Mouse (Mus musculus) mouse trophoblast stem cell (cell line): ENCODE measurements at regions not wholly inside any gene's neighbourhood (a gene's known extent, or its start where the extent isn't known, plus 50 kb on each side); places are given as distances from the start of the nearest gene placed in this dataset.
"Not testable (repeated sequence)": the region's sequence is repeated elsewhere in the genome, so short reads cannot be mapped to it uniquely, and the experiment has no call there.

ENCODE experiments used
- in situ Hi-C, 2 experiments: fragments of 300-500 bp; cut with MseI, MboI; formaldehyde crosslinking; loops; 2 replicates in 1 of 2; 3 replicates in 1 of 2; pipeline ENCODE4 v1.15.1; 2025

GRCm38 (mm10) chr17:4546579-4546978, 447.6 kb upstream of the Arid1b start:
- in situ Hi-C loops = no loop called here

DNA sequence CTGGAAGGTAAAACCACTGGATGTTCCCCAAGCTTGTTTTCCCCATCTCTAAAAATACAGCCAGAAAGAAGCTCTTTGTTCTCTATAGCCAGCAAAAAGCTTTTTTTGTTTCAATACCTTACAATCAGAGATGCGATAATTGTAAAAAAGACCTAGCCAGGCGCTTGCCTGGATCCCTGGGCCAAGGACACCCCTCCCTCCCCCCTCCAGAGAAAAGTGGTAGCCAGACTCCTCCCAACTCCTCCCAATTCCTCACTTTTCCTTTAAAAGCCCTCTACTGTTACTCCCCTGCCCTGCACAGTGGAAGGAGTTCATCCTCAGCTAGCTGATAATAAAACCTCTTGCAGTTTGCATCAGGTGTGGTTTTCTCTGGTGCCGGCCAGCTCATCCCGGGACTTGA, 441.1 kb upstream of the Arid1b start:
- in situ Hi-C loops = not testable (repeated sequence)

GRCm38 (mm10) chr17:4563641-4564040, 430.5 kb upstream of the Arid1b start:
- in situ Hi-C loops = no loop called here

DNA sequence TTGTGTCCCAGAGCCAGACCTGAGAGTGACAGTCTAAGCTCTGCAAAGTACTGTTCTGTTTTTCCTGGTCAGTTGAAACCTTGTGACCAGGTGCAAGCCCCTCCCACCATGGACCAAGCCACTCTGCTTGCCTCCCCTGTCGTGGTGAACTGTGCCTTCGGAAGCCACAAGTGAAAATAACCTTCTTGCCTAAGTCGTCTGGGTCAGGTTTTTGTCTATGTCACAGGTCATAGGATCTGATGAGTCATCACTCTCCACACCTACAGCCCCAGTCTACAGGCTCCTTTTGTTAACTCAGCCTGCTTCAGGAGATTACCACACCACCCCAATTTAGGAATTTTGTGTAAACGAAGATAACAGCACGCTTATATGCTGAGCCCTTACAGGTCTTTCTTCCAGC, 417.2 kb upstream of the Arid1b start:
- in situ Hi-C loops = no loop called here

- in situ Hi-C loops = no loop called here
Measured at GRCm38 (mm10) chr17:4581851-4582250, 412.3 kb upstream of the Arid1b start.

DNA sequence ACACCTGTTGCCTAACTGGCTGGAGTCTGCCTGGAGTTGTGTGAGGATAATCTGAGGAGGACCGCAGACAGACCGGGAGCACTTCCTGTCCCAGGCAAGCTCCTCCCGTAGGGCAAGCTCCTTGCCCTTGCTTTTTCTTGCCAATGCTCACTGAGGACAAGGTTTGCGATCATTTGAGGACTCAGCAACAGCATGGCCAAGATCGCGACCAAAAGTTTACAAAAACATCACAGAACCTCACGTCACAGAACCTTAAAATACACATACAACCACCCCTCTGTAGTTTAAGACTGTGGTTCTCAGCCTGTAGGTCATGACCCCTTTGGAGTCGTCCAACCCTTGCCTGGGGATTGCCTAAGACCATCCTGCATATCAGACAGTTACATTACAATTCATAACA, 383.7 kb upstream of the Arid1b start:
- in situ Hi-C loops = no loop called here

DNA sequence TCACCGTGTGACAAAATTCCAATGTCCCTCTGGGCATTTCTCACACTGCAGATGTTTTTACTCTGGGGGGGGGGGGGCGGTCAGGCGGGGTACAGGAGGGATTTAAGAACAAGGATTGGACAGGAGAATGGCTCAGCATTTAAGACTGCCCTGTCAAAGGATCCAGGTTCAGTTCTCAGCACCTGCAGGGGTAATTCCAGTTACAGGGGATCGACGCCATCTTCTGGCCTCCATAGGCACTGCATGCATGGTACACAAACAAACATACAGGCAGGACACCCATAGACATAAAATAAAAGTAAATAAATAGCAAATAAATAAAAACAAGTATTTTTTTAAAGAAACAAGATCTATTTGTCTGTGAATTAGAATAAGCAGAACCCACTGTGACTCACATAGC, 383.1 kb upstream of the Arid1b start:
- in situ Hi-C loops = no loop called here

GRCm38 (mm10) chr17:4611711-4612110, 382.4 kb upstream of the Arid1b start:
- in situ Hi-C loops = no loop called here

GRCm38 (mm10) chr17:4612136-4612535, 382.0 kb upstream of the Arid1b start:
- in situ Hi-C loops = no loop called here

GRCm38 (mm10) chr17:4612741-4613140, 381.4 kb upstream of the Arid1b start:
- in situ Hi-C loops = no loop called here

- in situ Hi-C loops = no loop called here
Measured at GRCm38 (mm10) chr17:4620361-4620760, 373.8 kb upstream of the Arid1b start.

DNA sequence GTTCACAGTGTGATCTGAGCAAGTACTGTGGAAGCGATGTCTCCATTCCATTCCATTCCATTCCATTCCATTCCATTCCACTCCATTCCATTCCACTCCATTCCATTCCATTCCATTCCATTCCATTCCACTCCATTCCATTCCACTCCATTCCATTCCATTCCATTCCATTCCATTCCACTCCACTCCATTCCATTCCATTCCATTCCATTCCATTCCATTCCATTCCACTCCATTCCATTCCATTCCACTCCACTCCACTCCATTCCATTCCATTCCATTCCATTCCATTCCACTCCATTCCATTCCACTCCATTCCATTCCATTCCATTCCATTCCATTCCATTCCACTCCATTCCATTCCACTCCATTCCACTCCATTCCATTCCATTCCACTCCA, 368.0 kb upstream of the Arid1b start:
- in situ Hi-C loops = not testable (repeated sequence)

- in situ Hi-C loops = no loop called here
Measured at GRCm38 (mm10) chr17:4627542-4627941, 366.6 kb upstream of the Arid1b start.

DNA sequence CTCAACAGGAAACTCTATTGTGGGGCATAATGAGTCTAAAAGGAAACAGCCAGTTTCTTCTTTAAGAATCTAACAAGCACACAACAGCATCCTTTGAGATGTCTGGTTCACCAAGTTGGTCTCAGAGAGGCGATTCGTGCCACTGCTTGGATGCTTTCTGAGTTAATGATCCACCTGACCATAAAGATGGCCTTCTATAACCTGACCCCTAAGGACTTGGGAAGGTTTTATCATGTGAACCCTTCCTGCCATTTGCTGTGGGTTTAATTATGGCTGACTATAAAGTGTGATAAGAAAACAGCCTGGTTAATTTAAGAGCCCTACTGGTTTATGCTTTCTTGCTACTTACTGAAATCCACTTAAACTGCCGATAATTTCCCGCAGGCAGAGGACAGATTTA, 363.0 kb upstream of the Arid1b start:
- in situ Hi-C loops = no loop called here

DNA sequence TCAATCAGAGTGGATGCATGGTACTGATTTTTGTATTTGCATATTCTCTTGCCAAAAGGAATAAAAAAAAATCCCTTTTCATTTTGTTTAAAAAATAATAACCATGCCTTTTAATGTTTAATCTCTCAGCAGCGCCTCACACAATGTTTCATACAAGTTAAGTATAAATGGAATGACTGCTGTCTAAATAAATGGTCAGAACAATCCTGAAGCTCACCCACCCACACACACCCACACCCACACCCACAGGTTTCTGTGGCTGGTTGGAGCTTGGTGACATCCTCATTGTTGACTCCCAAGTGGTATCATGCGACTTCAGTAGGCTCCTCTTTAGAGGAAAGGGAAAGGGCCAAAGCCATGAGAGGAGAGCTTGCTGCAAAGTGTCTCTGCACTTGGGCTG, 361.6 kb upstream of the Arid1b start:
- in situ Hi-C loops = no loop called here

DNA sequence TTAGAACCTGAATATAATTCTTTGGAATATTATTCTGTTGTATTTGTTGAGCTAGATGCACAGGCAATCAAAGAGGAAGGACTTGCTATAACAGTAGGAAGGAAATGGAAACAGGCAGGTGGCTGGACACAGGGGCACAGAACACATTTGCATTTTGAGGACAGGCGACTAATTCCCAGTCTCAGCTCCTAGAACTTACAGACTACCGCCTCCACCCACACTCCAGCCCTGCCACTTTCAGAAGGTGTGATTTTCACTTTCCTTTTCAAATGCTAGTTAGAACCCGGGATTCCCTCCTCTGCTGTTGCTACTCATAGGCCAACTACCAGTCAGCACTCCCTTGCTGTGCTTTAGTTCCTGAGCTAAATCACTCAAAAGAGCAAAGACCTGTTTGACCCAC, 360.4 kb upstream of the Arid1b start:
- in situ Hi-C loops = no loop called here

DNA sequence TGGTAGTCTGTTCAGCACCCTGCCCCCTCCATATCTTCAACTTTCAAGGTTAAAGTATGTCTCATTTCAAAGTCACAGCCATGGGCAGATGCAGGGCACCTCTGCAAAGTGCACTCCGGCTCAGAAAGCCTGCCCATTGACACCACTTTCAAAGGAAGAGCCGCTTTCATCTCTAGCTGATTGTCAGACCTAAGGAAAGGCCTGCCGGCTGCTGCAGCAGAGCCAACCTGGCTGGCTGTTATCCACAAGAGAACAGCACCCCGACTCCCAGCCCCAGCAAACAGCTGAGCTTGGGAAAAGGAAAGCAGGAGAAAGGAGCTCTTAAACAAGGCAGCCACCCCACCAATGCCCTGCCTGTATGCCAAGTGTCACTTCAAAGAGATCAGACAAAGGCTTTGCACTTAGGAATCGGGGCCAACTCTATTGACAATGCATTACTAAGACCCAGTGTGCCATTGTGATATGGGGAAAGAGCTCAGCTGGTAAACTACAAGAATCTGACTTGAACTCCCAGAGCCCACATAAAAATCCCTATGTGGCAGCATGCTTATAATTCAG, 357.3 kb upstream of the Arid1b start:
- in situ Hi-C loops = no loop called here

GRCm38 (mm10) chr17:4639531-4639930, 354.6 kb upstream of the Arid1b start:
- in situ Hi-C loops = no loop called here

DNA sequence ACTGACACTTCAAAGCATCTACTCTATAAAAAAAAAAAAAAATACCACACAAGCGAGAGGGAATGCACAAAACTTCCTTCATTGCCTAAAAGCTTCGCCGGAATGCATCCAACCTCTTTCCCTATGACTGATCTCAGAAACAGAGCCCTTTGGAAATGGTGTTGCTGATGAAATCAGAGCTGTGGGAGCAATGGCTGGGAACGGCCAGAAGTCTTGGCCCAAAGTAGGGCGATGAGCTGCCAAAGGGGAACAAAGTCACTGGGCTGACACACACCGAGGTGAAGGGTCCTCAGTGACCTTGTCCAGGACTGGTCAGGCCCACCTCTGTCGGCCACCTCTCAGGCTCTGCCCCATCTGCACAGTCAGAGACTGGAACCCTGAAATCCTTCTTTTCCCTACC, 353.6 kb upstream of the Arid1b start:
- in situ Hi-C loops = no loop called here

- in situ Hi-C loops = no loop called here
Measured at GRCm38 (mm10) chr17:4641166-4641565, 353.0 kb upstream of the Arid1b start.

DNA sequence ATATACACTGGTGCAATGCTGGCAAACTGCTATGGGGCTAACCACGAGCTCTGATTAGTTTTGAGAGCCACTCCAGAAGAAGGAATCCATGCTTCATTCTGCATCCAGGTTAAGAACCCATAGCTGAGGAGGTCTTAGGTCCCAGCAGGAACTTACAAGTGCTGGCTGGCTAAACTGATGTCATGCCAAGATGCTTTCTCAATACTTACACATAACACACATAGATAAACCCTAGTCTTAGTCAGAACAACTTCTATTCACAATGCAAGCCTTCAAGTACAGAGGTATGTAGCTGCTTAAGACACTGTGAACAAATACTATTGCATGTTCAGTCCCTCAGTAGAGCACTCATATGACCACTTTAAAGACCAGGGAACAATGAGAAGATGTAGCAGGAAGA, 352.1 kb upstream of the Arid1b start:
- in situ Hi-C loops = no loop called here

- in situ Hi-C loops = no loop called here
Measured at GRCm38 (mm10) chr17:4643343-4643742, 350.8 kb upstream of the Arid1b start.

DNA sequence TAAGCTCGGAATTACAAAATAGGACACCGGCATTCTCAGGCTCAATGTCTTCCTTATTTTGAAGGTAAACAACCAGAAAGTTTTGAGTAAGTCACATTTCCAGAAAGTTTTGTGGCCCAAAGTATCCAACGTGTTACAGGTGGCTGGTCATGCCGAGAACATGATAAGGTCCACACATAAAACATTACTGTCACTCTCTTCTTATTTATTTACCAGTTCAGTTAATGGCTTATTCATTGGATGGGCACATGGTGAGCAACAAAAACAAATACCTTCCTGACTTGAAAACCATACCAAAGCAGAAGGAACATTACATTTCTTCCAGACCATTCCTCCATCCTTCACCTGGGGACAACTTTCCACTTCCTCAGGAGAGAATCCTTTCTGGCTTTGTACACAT, 345.5 kb upstream of the Arid1b start:
- in situ Hi-C loops = no loop called here

DNA sequence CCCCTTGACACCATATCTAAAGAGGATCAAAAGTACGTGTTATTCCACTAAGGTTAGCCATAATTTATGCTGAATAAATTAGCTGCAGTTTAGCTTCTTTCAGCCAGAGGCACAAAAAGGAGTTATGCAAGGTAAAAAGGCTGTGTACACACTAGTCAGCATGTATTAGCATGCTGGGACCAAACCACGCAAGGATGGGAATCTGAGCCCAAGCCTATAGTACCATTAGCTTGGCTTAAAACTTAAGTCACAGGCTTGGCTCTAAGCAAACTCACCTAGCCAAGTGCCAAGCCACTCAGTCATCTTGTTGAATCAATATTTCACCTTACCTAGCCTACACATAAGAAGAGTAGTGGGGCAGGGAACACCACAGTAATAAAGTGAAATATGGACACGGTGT, 339.9 kb upstream of the Arid1b start:
- in situ Hi-C loops = no loop called here

DNA sequence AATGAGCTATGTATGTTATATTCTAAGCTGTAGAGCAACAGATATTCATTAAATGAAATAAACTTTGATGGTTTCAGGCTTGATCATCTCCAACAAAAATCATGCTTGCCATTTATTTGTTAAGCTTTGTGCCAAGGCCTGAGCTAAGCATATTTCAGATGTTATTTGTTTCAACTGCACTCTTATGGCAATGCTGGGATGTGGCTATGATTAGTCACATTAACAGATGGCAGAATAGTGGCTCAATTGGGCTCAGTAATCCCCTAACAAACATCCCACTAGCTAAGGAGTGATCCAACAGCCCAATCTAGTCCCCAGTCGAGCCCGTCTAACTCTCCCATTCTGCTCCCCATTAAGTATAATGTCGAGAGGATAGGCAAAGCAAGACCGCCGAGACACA, 332.1 kb upstream of the Arid1b start:
- in situ Hi-C loops = no loop called here
